Mouse (Mus musculus) kidney, adult 2 months (tissue): ENCODE results near the gene Npas4.

Experiments
- CTCF ChIP-seq: fragments of 200-500 bp; conservative IDR thresholded peaks from 2 replicates; pipeline ENCODE4 v1.5.1; 2011; ENCODE audit warnings: low read depth, mild to moderate bottlenecking, control low read depth, low read length, moderate library complexity, mixed read lengths; ENCODE audit not compliant: insufficient read depth, insufficient read length
- POLR2A ChIP-seq: fragments of 200-500 bp; IDR thresholded peaks from one replicate; pipeline ENCODE4 v1.6.1; 2011; ENCODE audit warnings: low read depth, low read length, control low read depth

- TF ChIP-seq POLR2A (no peak), CTCF (no peak)
Observed at GRCm38 (mm10) chr19:4994043-4994442, 3.9 kb upstream of the Npas4 start.
